Mouse (Mus musculus) heart, adult 9 months (tissue): Measurements from ENCODE around the gene C2cd5.
A peak's percentile ranks its signal among the peaks of the same experiment; 100 is the strongest.
"Not testable (repeated sequence)": the region's sequence is repeated elsewhere in the genome, so short reads cannot be mapped to it uniquely, and the experiment has no call there.

Experiments used
- DNase-seq, 2 experiments: peaks; one replicate each; pipeline ENCODE4 v3.0.0; 2022; ENCODE audit warnings: low spot score in 2 of 2

The C2cd5 gene

DNA sequence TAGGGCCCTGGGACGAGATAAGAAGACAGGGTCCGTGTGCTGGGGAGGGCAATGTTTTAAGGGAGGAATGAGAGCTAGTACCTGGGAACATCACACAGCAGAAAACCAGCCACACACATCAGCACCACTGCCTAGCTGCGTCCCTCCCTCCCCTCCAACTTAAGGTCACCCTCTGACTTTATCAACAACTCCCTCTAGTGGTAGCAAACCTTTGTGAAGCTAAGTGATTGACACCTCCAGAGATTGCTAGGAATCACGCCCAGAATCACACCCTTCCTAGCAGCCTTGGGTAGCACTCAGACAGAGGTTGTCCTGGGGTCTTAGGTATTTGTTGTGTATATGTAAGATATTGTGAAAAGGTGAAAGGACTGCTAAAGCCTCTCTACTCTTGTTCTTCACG, 79.3 kb downstream of the C2cd5 start:
- no peak for DNase-seq

GRCm38 (mm10) chr6:143020146-143020545, 79.8 kb downstream of the C2cd5 start:
- no peak for DNase-seq

GRCm38 (mm10) chr6:143012513-143013215, 87.3 kb downstream of the C2cd5 start:
- no peak for DNase-seq

DNA sequence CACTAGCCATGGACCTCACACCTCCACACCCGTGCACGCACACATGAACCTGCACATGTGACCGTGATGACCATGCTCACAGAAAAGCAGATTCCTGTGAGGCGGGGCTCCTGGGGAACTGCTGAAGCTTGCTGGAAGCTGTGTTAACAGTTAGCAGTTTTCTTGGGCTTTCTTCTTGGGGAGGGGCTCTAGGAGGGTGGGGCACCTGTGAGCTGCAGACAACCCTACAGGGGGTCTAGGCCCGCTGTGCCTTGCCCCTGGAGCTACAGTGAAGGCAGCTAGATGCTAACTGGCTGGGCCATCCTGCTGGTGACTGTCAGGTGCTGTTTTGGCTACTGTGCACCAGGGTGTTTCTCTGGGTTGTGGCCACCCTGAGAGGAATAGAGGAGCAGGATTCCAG, 91.1 kb downstream of the C2cd5 start:
- no peak for DNase-seq

GRCm38 (mm10) chr6:143005209-143005608, 94.7 kb downstream of the C2cd5 start:
- DNase-seq, result not testable (repeated sequence)

DNA sequence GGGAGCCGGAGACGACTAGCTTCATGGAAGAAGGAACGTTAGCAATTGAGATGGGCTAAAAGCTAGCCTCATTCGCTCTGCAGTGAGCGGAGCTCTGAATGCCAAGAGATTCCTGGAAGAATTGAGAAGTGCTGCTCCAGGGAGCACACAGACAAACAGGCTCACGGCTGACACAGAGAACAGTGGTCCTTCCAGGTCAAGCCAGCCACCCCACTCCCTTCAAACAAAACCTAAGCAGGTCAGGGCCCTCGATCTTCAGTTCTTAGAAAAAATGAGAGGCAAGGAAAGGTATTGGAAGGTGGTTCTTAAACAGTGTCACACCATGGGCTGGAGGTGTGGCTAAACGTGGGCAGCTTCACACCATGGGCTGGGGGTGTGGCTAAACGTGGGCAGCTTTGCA, 95.1 kb downstream of the C2cd5 start:
- DNase-seq, result no peak

DNA sequence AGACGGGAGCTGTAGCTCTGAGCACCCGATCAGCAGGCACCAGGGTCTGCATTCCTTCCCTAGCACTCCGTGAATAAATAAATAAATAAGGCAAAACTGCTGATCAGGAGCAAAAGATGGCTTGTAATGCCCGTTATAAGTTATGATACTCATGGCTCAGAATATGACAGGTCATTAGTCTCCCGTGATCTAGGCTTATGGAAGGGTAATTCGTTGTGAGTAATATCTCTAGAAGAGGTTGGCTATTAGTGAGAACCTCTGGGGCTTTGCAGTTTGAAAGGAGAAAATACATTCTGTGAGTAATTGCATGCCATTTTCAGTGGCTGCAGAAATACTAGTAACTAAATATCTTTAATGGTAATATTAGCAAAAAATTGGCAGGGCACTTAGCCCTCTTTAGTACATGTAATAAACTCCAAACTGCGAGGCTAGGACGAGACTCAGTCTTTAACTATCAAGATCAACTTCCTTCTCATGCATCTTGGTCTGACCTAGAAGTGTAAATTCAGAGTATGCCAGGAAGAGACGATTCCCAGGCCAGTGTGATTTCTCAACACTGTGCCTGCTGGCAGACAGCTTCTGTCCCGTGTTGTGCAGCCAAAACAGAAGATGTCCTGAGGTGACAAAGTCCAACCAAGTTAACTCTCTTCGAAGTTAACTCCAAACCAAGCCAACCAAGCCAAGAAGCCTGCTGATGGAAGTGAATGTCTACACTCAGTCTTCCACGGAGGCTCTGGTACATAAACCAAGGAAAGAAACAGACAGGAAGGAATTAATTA, 101.5 kb downstream of the C2cd5 start:
- DNase-seq, result peak in 1 of 2 experiments; percentile 10

DNA sequence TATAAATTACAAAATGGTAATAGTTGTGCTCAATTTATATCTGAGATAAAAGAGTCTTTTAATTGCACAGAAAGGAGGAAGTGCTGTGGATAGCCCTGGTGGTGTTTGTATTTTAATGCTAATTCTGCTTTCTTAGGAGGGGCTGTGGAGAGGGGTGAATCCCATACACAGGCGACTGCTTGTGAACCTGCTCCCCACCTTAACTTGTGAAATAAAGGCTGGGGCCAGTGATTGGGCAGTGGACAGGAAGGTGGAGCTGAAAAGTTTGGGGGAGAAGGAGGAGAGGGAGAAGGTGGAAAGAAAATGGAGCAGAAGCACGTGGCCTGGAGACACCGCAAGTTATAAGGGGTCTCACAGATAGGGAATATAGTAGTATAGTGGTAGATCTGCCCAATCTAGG, 103.1 kb downstream of the C2cd5 start:
- DNase-seq, result no peak

DNA sequence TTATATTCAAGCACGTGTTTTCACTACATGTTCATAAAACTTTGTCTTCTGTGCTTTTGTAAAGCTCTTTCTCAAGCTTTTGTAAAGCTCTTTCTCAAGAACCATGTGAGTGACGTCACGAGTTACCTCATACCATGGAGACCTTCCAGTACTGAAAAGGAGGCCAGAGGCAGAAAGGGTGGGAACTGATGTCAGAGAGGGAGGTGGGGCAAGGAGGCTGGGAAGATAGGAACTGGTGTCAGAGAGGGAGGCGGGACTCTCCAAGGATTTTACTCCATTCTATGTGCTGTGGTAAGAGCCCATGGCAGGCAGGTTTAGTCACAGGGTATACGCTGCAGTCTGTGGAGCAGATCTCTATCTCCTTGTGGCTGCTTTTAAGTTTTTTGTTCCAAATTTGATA, 104.4 kb downstream of the C2cd5 start:
- peak in 1 of 2 experiments; percentile 27 for DNase-seq

- DNase-seq, result no peak
Observed at GRCm38 (mm10) chr6:142994821-142995220, 105.1 kb downstream of the C2cd5 start.

GRCm38 (mm10) chr6:142993705-142994698, 105.9 kb downstream of the C2cd5 start:
- no peak for DNase-seq

DNA sequence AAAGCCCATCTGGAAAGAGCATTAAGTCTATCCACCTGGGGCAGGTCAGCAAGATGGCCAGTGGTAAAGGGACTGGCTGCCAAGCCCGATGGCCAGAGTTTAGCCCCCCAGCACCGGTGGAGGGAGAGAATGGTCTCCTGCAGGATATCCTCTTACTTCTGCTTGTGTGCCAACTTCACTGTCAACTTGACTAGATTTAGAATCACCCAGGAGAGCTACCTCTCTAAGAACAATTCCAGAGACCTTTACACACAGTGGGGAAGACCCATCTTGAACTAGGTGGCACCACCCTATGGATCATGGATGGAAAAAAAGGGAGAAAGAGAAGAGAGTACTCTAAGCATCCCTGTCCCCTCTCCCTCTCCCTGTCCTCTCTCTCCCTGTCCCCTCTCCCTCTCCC, 107.0 kb downstream of the C2cd5 start:
- no peak for DNase-seq

DNA sequence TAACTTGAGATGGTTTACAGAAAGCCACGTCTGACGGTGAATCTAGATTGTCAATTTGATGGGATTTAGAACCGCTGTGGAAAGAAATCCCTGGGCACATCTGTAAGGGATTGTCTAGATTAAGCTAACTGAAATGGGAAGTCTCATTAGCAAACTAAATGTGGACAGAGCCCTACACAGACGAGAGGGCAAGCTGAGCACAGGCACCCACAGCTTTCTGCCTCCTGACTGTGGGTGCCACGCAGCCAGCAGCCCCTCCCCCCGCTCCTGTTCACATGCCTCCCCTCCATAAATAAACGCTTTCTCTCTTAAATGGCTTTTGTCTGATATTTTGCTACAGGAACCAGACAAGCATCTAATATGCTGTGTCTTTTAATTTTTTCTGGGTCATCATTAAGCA, 107.8 kb downstream of the C2cd5 start:
- no peak for DNase-seq

GRCm38 (mm10) chr6:142991391-142992059, 108.4 kb downstream of the C2cd5 start:
- DNase-seq, result no peak

GRCm38 (mm10) chr6:142990516-142990915, 109.4 kb downstream of the C2cd5 start:
- no peak for DNase-seq

- DNase-seq, result peak in 1 of 2 experiments; percentile 6
Observed at GRCm38 (mm10) chr6:142989495-142989894, 110.4 kb downstream of the C2cd5 start.

GRCm38 (mm10) chr6:142988753-142989152, 111.2 kb downstream of the C2cd5 start:
- peak in 1 of 2 experiments; percentile 19 for DNase-seq

- no peak for DNase-seq
Observed at GRCm38 (mm10) chr6:142988231-142988630, 111.7 kb downstream of the C2cd5 start.

- DNase-seq, result no peak
Observed at GRCm38 (mm10) chr6:142987616-142988015, 112.3 kb downstream of the C2cd5 start.

- not testable (repeated sequence) for DNase-seq
Observed at GRCm38 (mm10) chr6:142986706-142987105, 113.2 kb downstream of the C2cd5 start.

GRCm38 (mm10) chr6:142985561-142986238, 114.2 kb downstream of the C2cd5 start:
- not testable (repeated sequence) for DNase-seq
